Mouse (Mus musculus): ENCODE measurements around the gene Phlda3. TPM values are rescaled to one million over a fixed set of nuclear protein-coding genes. Genes with fewer than 3 reads are reported as not detected.

The Phlda3 gene
- polyA plus RNA-seq, 1 experiment, result 8.5 TPM

GRCm38 (mm10) chr1:135788708-135789107 is 22.8 kb downstream of the Phlda3 start:
- Histone ChIP-seq H3K27ac (ENCODE audit: insufficient read depth, low read depth, low read length) (no peak overlapping the region), H3K4me3 (ENCODE audit: insufficient read depth, low read length) (no peak overlapping the region)
- TF ChIP-seq POLR2A (IDR thresholded peaks at IDR 0.05; ENCODE audit: borderline replicate concordance, low read depth, low read length) (no peak), CTCF (IDR thresholded peaks at IDR 0.05; ENCODE audit: low read depth, low read length) (no peak)

DNA sequence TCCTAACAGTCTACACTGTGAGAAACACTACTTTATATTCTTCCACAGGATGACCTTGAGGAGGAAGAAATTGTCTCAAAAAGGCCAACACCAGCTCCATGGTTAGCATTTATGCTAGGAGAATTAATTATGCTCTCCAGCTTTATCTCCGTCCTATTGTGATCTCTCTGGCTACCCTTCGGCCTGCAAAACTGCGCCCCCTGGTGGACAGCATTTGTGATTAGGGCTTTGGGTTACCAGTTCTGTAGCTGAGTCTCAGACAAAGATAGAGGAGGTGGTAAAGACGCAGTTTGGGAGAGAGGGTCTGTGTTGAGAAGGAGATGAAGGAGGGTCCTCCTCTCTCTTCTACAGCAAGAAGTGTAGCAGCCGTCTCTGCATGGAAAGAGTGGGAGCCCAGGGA is 23.9 kb downstream of the Phlda3 start:
- peak; percentile 81 for TF ChIP-seq CTCF (IDR thresholded peaks at IDR 0.05; ENCODE audit: low read depth, low read length)
- TF ChIP-seq POLR2A (IDR thresholded peaks at IDR 0.05; ENCODE audit: borderline replicate concordance, low read depth, low read length), result no peak
- H3K4me3 ChIP-seq (ENCODE audit: insufficient read depth, low read length), result no peak overlapping the region
- no peaks in the 10 kb centered on the region; the same call in 1 of the 2 replicates for H3K4me1 ChIP-seq (ENCODE audit: control insufficient read depth, insufficient read depth, low read length)
- H3K27ac ChIP-seq (ENCODE audit: insufficient read depth, low read depth, low read length), result no peak overlapping the region

More at GRCm38 (mm10) chr1:135788708-135789107, 22.8 kb downstream of the Phlda3 start:
- no peaks in the 10 kb centered on the region for H3K4me1 ChIP-seq (ENCODE audit: control insufficient read depth, insufficient read depth, low read length)

GRCm38 (mm10) chr1:135792143-135792939 is 26.4 kb downstream of the Phlda3 start:
- H3K27ac ChIP-seq (ENCODE audit: insufficient read depth, low read depth, low read length), result no peak overlapping the region
- H3K4me3 ChIP-seq (ENCODE audit: insufficient read depth, low read length), result no peak overlapping the region
- no peaks in the 10 kb centered on the region; the same call in 1 of the 2 replicates for H3K4me1 ChIP-seq (ENCODE audit: control insufficient read depth, insufficient read depth, low read length)
- TF ChIP-seq POLR2A (IDR thresholded peaks at IDR 0.05; ENCODE audit: borderline replicate concordance, low read depth, low read length), result no peak
- TF ChIP-seq CTCF (IDR thresholded peaks at IDR 0.05; ENCODE audit: low read depth, low read length), result no peak

DNA sequence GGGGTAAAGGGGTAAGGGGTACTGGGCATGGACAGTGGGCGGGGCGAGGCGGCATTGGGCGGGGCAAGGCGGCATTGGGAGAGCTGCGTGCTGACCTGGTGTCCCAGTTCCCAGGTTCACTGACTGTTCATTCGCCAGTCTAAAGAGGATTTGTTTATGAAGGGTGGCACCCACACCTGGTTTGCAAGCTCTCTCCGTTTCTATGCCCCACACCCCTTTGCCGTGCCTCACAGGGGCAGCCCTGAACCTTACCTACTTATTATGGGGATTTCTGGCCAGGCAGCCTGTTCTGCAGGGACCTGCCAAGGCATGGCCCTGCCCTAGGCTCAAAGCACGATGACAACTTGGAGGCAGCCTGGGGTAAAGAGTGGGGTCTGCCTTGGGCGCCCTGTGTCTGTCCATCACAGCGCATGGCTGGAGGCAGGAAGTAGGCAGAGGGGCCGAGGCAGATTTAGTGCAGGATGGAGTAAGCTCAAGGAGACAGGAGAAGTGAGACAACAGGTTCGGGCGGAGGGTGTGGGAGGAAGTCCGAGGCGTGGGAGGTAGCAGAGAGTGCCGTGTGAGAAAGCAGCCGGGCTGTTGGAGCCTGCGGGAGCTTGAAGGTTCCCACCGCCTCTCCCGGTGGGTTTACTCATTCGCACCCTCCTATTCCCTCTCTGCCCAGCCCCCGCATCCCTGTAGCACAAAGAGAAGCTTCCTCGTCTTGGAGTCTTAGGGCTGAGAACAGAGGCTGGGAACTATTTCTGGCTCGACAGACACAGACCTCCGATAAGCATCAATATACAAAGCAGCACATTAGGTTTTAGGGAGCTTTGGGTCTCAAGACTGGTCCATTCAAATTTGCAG is 27.7 kb downstream of the Phlda3 start:
- TF ChIP-seq POLR2A (IDR thresholded peaks at IDR 0.05; ENCODE audit: borderline replicate concordance, low read depth, low read length), result no peak
- no peak for TF ChIP-seq CTCF (IDR thresholded peaks at IDR 0.05; ENCODE audit: low read depth, low read length)
- H3K4me1 ChIP-seq (ENCODE audit: control insufficient read depth, insufficient read depth, low read length), result no peaks in the 10 kb centered on the region; the same call in 1 of the 2 replicates
- no peak overlapping the region for H3K27ac ChIP-seq (ENCODE audit: insufficient read depth, low read depth, low read length)
- peak overlapping the region; percentile 42 for H3K4me3 ChIP-seq (ENCODE audit: insufficient read depth, low read length)

- TF ChIP-seq POLR2A (IDR thresholded peaks at IDR 0.05; ENCODE audit: borderline replicate concordance, low read depth, low read length), result no peak
- no peak for TF ChIP-seq CTCF (IDR thresholded peaks at IDR 0.05; ENCODE audit: low read depth, low read length)
- H3K4me1 ChIP-seq (ENCODE audit: control insufficient read depth, insufficient read depth, low read length), result no peaks in the 10 kb centered on the region; the same call in 1 of the 2 replicates
- no peak overlapping the region for H3K27ac ChIP-seq (ENCODE audit: insufficient read depth, low read depth, low read length)
- H3K4me3 ChIP-seq (ENCODE audit: insufficient read depth, low read length), result peak overlapping the region; percentile 27
These were observed 28.6 kb downstream of the Phlda3 start for GRCm38 (mm10) chr1:135794216-135795134.

DNA sequence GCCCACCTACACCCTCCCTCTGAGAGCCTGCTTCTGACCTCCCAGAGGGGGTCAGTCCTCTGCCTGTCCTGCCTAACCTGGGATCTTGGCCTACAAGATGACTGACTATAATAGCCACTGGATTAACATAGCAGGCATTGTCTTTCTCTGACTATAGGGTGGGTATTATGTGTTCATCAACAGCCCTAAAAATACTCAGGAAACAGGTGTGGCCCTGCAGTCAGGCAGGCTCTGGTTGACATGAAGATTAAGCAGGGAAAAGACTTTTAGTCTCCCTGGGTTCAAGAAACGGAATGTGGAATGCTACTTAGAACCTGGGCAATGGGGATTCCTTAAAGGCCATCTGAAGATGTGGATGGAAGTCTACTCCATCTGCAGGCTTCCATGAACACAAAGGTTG is 32.6 kb downstream of the Phlda3 start:
- Histone ChIP-seq H3K4me3 (ENCODE audit: insufficient read depth, low read length) (no peak overlapping the region), H3K27ac (ENCODE audit: insufficient read depth, low read depth, low read length) (no peak overlapping the region), H3K4me1 (ENCODE audit: control insufficient read depth, insufficient read depth, low read length) (no peaks in the 10 kb centered on the region; the same call in 1 of the 2 replicates)
- TF ChIP-seq CTCF (IDR thresholded peaks at IDR 0.05; ENCODE audit: low read depth, low read length) (no peak), POLR2A (IDR thresholded peaks at IDR 0.05; ENCODE audit: borderline replicate concordance, low read depth, low read length) (no peak)

DNA sequence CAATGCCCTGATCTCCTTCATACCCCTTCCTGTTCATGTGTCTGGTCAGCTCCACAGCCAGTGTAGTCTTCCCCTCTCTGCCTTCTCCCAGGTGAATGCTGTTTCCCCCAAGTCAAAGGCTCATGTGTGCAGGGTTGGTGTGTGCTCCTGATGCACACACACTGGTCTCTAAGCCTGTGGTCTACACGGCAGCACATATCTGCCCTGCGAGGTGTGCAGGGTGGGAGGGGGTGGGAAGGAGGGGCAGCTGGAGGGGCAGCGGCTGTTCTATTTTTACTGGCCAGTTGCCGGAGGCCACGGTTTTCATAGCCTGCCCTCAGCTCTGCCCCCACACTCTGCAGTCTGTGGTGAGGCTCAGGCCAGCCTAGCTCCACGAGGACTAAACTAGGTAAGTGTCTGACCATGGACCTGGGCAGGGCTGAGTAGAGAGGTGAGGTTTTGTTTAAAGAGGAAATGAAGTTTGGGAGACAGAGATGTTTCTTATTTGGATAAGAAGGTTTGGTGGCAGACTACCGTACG is 33.2 kb downstream of the Phlda3 start:
- Histone ChIP-seq H3K4me1 (ENCODE audit: control insufficient read depth, insufficient read depth, low read length) (no peaks in the 10 kb centered on the region), H3K4me3 (ENCODE audit: insufficient read depth, low read length) (no peak overlapping the region), H3K27ac (ENCODE audit: insufficient read depth, low read depth, low read length) (no peak overlapping the region)
- TF ChIP-seq POLR2A (IDR thresholded peaks at IDR 0.05; ENCODE audit: borderline replicate concordance, low read depth, low read length) (no peak), CTCF (IDR thresholded peaks at IDR 0.05; ENCODE audit: low read depth, low read length) (no peak)

GRCm38 (mm10) chr1:135800192-135800950 is 34.5 kb downstream of the Phlda3 start:
- TF ChIP-seq CTCF (IDR thresholded peaks at IDR 0.05; ENCODE audit: low read depth, low read length) (no peak), POLR2A (IDR thresholded peaks at IDR 0.05; ENCODE audit: borderline replicate concordance, low read depth, low read length) (no peak)
- H3K4me1 ChIP-seq (ENCODE audit: control insufficient read depth, insufficient read depth, low read length), result no peaks in the 10 kb centered on the region

More at GRCm38 (mm10) chr1:135800192-135800950, 34.5 kb downstream of the Phlda3 start:
- no peak overlapping the region for H3K27ac ChIP-seq (ENCODE audit: insufficient read depth, low read depth, low read length)
- H3K4me3 ChIP-seq (ENCODE audit: insufficient read depth, low read length), result no peak overlapping the region
